Mouse (Mus musculus) bone marrow, adult 2 months (tissue): ENCODE results near the gene Snx13. TPM values are rescaled to one million over a fixed set of nuclear protein-coding genes. Genes with fewer than 3 reads are reported as not detected.

Experiments used
- H3K27ac ChIP-seq: fragments of 200-500 bp; 2 replicates; pipeline ENCODE4 v1.5.1; 2012; ENCODE audit warnings: low read depth, mild to moderate bottlenecking, control low read depth, inconsistent platforms, low read length; ENCODE audit not compliant: control insufficient read depth, poor library complexity, insufficient read depth
- H3K4me1 ChIP-seq: fragments of 200-500 bp; 2 replicates; pipeline ENCODE4 v1.6.1; 2011; ENCODE audit warnings: low read length; ENCODE audit not compliant: control insufficient read depth, insufficient read depth
- H3K4me3 ChIP-seq: fragments of 200-500 bp; replicated peaks from 2 replicates; pipeline ENCODE3; 2011; ENCODE audit warnings: mild to moderate bottlenecking, low read depth, low read length, control low read depth; ENCODE audit not compliant: control insufficient read depth
- CTCF ChIP-seq: fragments of 200-500 bp; IDR thresholded peaks from 2 replicates; pipeline ENCODE4 v1.5.1; 2011; ENCODE audit warnings: low read length, control low read depth; ENCODE audit not compliant: control insufficient read depth, insufficient read depth
- POLR2A ChIP-seq: fragments of 200-500 bp; IDR thresholded peaks from 2 replicates; pipeline ENCODE4 v1.6.1; 2011; ENCODE audit warnings: low read depth, mild to moderate bottlenecking, control low read depth, low read length, borderline replicate concordance; ENCODE audit not compliant: control insufficient read depth
- WGBS: fragments of 180-500 bp; shearing (Covaris S2); methylation state at CpG from one replicate; pipeline ENCODE4 v1.1.7; 2018; 5-methylcytosine and 5-hydroxymethylcytosine counted together
- polyA plus RNA-seq: library from polyadenylated mRNA; stranded (reverse); fragments of >200 nt; gene quantifications from 2 replicates; pipeline ENCODE4 v1.2.4, GENCODE M21; 2011; ENCODE audit warnings: low replicate concordance; ENCODE audit not compliant: missing spikeins, insufficient read depth, insufficient read length

The Snx13 gene
- polyA plus RNA-seq, 1 experiment, result 9.1 TPM

GRCm38 (mm10) chr12:35184261-35184660, 137.3 kb downstream of the Snx13 start:
- no peak overlapping the region for H3K27ac ChIP-seq
- no peaks in the 10 kb centered on the region for H3K4me1 ChIP-seq
- no peak overlapping the region for H3K4me3 ChIP-seq
- WGBS, result 70% methylated on average over 5 of the region's 5 CpGs
- no peak for TF ChIP-seq POLR2A
- TF ChIP-seq CTCF, result no peak

DNA sequence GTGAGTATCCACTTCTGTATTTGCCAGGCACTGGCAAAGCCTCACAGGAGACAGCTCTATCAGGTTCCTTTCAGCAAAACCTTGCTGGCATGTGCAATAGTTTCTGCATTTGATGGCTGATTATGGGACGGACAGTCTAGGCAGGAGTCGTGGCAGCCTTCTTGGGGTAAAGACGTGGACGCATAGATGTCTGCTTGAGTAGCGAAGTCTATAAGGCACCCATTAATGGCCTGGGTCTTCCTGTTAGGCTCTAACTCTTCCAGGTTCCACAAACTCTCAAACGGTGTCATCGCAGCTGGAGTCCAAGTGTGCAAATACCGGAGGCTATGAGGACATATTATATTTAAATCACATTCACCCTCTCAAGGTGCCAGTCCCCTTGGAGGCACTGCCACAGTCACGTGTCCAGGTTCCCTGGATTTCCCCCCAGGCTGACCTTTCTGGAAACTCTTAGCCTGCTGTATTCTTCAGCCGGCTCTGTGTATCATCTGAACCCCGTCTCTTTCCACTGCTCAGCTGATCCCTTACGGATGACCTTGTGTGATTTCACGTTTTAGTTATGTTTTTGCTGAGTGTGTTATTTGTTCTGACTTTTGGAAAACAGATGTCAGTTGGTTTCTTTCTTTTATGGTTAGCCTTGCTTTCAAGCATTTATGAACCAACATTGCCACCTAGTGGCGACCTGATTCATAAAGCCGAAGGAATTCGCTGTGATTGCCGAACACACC, 144.9 kb downstream of the Snx13 start:
- WGBS, result 54% methylated on average over 17 of the region's 17 CpGs
- TF ChIP-seq CTCF, result no peak
- TF ChIP-seq POLR2A, result no peak
- H3K27ac ChIP-seq, result no peak overlapping the region

DNA sequence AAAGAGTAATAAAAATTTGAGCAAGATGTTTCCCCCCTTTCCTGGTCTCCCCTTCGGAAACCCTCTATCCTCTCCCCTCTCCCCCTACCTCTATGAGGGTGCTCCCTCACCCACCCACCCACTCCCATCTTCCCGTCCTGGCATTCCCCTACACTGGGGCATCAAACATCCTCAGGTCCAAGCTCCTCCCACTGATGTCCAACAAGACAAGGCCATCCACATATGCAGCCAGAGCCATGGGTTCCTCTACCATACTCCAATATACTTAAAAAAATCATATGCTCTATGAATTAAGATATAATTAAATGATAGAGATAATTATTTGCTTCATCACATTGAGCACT, 145.4 kb downstream of the Snx13 start:
- no peak overlapping the region for H3K27ac ChIP-seq
- H3K4me1 ChIP-seq, result no peaks in the 10 kb centered on the region
- H3K4me3 ChIP-seq, result no peak overlapping the region
- TF ChIP-seq POLR2A (no peak), CTCF (no peak)
- 21% methylated on average over 2 of the region's 2 CpGs for WGBS

More for the DNA sequence above, 144.9 kb downstream of the Snx13 start:
- no peak overlapping the region for H3K4me3 ChIP-seq
- no peaks in the 10 kb centered on the region for H3K4me1 ChIP-seq

Other genes starting within 250 kb of the Snx13 start
- 2.9 and 7.6 TPM in 2 replicates for gene Hdac9, start 130.1 kb upstream of the Snx13 start, polyA plus RNA-seq
- not detected in 2 replicates for gene Prps1l1, start 62.4 kb upstream of the Snx13 start, polyA plus RNA-seq